Mouse (Mus musculus) testis, adult 2 months (tissue): ENCODE results near the gene Ergic1. TPM values are rescaled to one million over a fixed set of nuclear protein-coding genes. Genes with fewer than 3 reads are reported as not detected.

Source experiments
- H3K27ac ChIP-seq: fragments of 200-500 bp; 2 replicates; pipeline ENCODE4 v1.5.1; 2012; ENCODE audit warnings: low read depth, low read length; ENCODE audit not compliant: control insufficient read depth, insufficient read depth
- H3K27me3 ChIP-seq: fragments of 200-500 bp; 2 replicates; pipeline ENCODE4 v1.6.1; 2012; ENCODE audit warnings: mild to moderate bottlenecking, low read length, moderate library complexity; ENCODE audit not compliant: control insufficient read depth, insufficient read depth
- H3K36me3 ChIP-seq: fragments of 200-500 bp; 2 replicates; pipeline ENCODE4 v1.6.1; 2012; ENCODE audit warnings: mild to moderate bottlenecking, low read length; ENCODE audit not compliant: control insufficient read depth, insufficient read depth
- H3K4me1 ChIP-seq: fragments of 200-500 bp; 2 replicates; pipeline ENCODE4 v1.6.1; 2012; ENCODE audit warnings: low read length; ENCODE audit not compliant: control insufficient read depth, insufficient read depth
- H3K4me3 ChIP-seq: fragments of 200-500 bp; 2 replicates; pipeline ENCODE4 v1.5.1; 2012; ENCODE audit warnings: low read depth, mild to moderate bottlenecking, low read length, moderate library complexity, mixed read lengths; ENCODE audit not compliant: control insufficient read depth
- CTCF ChIP-seq: fragments of 200-500 bp; IDR thresholded peaks from 2 replicates; pipeline ENCODE4 v1.5.1; 2012; ENCODE audit warnings: low read depth, mild to moderate bottlenecking, inconsistent platforms, low read length, moderate library complexity; ENCODE audit not compliant: control insufficient read depth, insufficient read depth, insufficient replicate concordance
- POLR2A ChIP-seq: fragments of 200-500 bp; IDR thresholded peaks from 2 replicates; pipeline ENCODE4 v1.6.1; 2012; ENCODE audit warnings: low read depth, mild to moderate bottlenecking, inconsistent platforms, low read length, moderate library complexity; ENCODE audit not compliant: control insufficient read depth
- polyA plus RNA-seq: library from polyadenylated mRNA; depleted of rRNA; stranded (reverse); fragments of >200 nt; gene quantifications from 2 replicates; pipeline ENCODE4 v1.2.3, GENCODE M21; 2012

The Ergic1 gene
- polyA plus RNA-seq, 1 experiment: 115 TPM

GRCm38 (mm10) chr17:26569594-26570350, 8.5 kb downstream of the Ergic1 start:
- no peaks in the 10 kb centered on the region for H3K4me1 ChIP-seq
- H3K36me3 ChIP-seq: no peaks in the 10 kb centered on the region
- no peaks in the 10 kb centered on the region for H3K27me3 ChIP-seq
- no peak overlapping the region for H3K27ac ChIP-seq
- no peak for TF ChIP-seq CTCF
- no peak for TF ChIP-seq POLR2A
- no peak overlapping the region for H3K4me3 ChIP-seq

GRCm38 (mm10) chr17:26570651-26571118, 9.4 kb downstream of the Ergic1 start:
- Histone ChIP-seq H3K27me3 (no peaks in the 10 kb centered on the region), H3K36me3 (no peaks in the 10 kb centered on the region), H3K27ac (no peak overlapping the region), H3K4me1 (no peaks in the 10 kb centered on the region), H3K4me3 (no peak overlapping the region)
- no peak for TF ChIP-seq CTCF
- no peak for TF ChIP-seq POLR2A

GRCm38 (mm10) chr17:26571377-26571776, 10.1 kb downstream of the Ergic1 start:
- Histone ChIP-seq H3K27ac (no peak overlapping the region), H3K27me3 (no peaks in the 10 kb centered on the region), H3K4me3 (no peak overlapping the region), H3K4me1 (no peaks in the 10 kb centered on the region; the same call in 1 of the 2 replicates), H3K36me3 (no peaks in the 10 kb centered on the region)
- TF ChIP-seq POLR2A: no peak
- no peak for TF ChIP-seq CTCF

GRCm38 (mm10) chr17:26572265-26572664, 11.0 kb downstream of the Ergic1 start:
- H3K4me1 ChIP-seq: no peaks in the 10 kb centered on the region; the same call in 1 of the 2 replicates
- TF ChIP-seq CTCF (no peak), POLR2A (no peak)
- no peaks in the 10 kb centered on the region for H3K36me3 ChIP-seq
- no peaks in the 10 kb centered on the region for H3K27me3 ChIP-seq
- H3K4me3 ChIP-seq: no peak overlapping the region
- H3K27ac ChIP-seq: no peak overlapping the region

- Histone ChIP-seq H3K27ac (no peak overlapping the region), H3K4me1 (no peaks in the 10 kb centered on the region; the same call in 1 of the 2 replicates), H3K4me3 (no peak overlapping the region), H3K36me3 (no peaks in the 10 kb centered on the region), H3K27me3 (no peaks in the 10 kb centered on the region)
- no peak for TF ChIP-seq CTCF
- no peak for TF ChIP-seq POLR2A
Observed at GRCm38 (mm10) chr17:26574118-26574517, 12.8 kb downstream of the Ergic1 start.

- Histone ChIP-seq H3K27me3 (no peaks in the 10 kb centered on the region), H3K27ac (no peak overlapping the region), H3K4me3 (no peak overlapping the region), H3K36me3 (no peaks in the 10 kb centered on the region), H3K4me1 (no peaks in the 10 kb centered on the region; the same call in 1 of the 2 replicates)
- no peak for TF ChIP-seq POLR2A
- no peak for TF ChIP-seq CTCF
Observed at GRCm38 (mm10) chr17:26574701-26575100, 13.4 kb downstream of the Ergic1 start.

- Histone ChIP-seq H3K36me3 (no peaks in the 10 kb centered on the region), H3K27ac (no peak overlapping the region), H3K4me1 (no peaks in the 10 kb centered on the region; the same call in 1 of the 2 replicates), H3K27me3 (no peaks in the 10 kb centered on the region), H3K4me3 (no peak overlapping the region)
- TF ChIP-seq CTCF: no peak
Observed at GRCm38 (mm10) chr17:26575786-26576690, 14.7 kb downstream of the Ergic1 start.
